Mouse (Mus musculus): ENCODE data around the gene Tbata. TPM values are rescaled to one million over a fixed set of nuclear protein-coding genes. Genes with fewer than 3 reads are reported as not detected.

Tbata gene
- polyA plus RNA-seq, 1 experiment from 2014 or later = not detected

DNA sequence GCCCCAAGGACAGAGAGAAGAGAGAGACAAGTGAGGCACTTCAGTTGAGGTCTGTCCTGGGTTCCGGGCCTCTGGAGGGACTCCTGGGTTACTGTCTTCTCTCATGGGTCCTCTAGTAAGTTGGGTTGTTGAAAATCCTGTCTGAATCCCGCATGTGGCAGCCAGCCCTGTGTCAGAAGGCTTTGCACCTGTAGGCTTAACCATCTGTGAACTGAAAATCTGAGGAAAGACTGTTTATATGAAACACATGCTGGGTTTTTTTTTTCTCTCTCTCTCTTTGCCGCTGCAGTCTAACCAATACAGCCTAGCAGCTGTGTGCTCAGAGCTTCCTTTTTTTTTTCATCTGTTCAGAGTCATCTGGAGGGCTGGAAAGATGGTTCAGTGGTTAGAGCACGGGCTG, 62.6 kb downstream of the Tbata start:
- H3K36me3 ChIP-seq (ENCODE audit: control insufficient read depth, insufficient read depth) = no peaks in the 10 kb centered on the region
- no peaks in the 10 kb centered on the region for H3K9me3 ChIP-seq (replicated peaks; ENCODE audit: control insufficient read depth, low read length)
- H3K4me1 ChIP-seq (ENCODE audit: control insufficient read depth, low read depth, low read length) = no peaks in the 10 kb centered on the region
- H3K27ac ChIP-seq (ENCODE audit: low read length) = no peak overlapping the region
- no peak overlapping the region for H3K4me3 ChIP-seq (ENCODE audit: low read depth, low read length)
- 52% methylated on average over 4 of the region's 4 CpGs for WGBS (ENCODE audit: insufficient replicate concordance)
- ATAC-seq (ENCODE audit: low read depth) = no peak
- no peaks in the 10 kb centered on the region for H3K27me3 ChIP-seq (ENCODE audit: control insufficient read depth, insufficient read depth, low read depth, low read length)
- H3K9ac ChIP-seq (ENCODE audit: low read depth, low read length) = no peak overlapping the region
- H3K4me2 ChIP-seq (ENCODE audit: low read depth, low read length) = no peak overlapping the region

DNA sequence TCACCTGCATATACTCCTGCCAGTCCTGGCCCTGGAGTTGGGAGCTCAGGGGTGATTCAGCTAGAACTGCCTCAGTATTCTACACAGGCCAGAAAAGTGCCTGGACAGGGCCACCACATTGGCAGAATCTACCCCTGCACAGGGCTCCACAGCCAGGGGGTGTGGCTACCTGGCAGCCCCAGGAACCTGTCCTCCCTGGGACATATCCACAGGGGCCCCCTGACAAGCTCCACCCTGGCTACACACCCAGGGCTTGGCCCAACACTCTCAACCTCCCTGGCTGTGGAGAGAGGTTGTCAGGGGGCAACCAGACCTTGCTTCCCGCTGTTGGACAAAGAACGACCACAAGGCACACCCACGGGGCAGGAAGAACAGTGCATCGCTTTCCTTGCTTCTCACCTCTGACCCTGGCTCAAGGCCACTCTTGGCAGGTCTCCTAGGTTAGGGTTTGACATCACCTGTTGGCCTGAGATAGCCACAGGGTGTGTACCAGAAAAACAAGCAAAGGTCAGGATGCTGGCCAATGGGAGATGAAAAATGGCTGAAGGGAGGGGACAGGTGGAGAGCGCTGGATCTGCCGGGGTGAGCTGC, 64.0 kb downstream of the Tbata start:
- Histone ChIP-seq H3K27ac (ENCODE audit: low read length) (no peak overlapping the region), H3K27me3 (ENCODE audit: control insufficient read depth, insufficient read depth, low read depth, low read length) (no peaks in the 10 kb centered on the region), H3K4me1 (ENCODE audit: control insufficient read depth, low read depth, low read length) (no peaks in the 10 kb centered on the region), H3K9ac (ENCODE audit: low read depth, low read length) (no peak overlapping the region), H3K4me3 (ENCODE audit: low read depth, low read length) (no peak overlapping the region), H3K9me3 (replicated peaks; ENCODE audit: control insufficient read depth, low read length) (no peaks in the 10 kb centered on the region), H3K4me2 (ENCODE audit: low read depth, low read length) (no peak overlapping the region), H3K36me3 (ENCODE audit: control insufficient read depth, insufficient read depth) (no peaks in the 10 kb centered on the region)
- no peak for ATAC-seq (ENCODE audit: low read depth)
- 79% methylated on average over 6 of the region's 6 CpGs for WGBS (ENCODE audit: insufficient replicate concordance)

DNA sequence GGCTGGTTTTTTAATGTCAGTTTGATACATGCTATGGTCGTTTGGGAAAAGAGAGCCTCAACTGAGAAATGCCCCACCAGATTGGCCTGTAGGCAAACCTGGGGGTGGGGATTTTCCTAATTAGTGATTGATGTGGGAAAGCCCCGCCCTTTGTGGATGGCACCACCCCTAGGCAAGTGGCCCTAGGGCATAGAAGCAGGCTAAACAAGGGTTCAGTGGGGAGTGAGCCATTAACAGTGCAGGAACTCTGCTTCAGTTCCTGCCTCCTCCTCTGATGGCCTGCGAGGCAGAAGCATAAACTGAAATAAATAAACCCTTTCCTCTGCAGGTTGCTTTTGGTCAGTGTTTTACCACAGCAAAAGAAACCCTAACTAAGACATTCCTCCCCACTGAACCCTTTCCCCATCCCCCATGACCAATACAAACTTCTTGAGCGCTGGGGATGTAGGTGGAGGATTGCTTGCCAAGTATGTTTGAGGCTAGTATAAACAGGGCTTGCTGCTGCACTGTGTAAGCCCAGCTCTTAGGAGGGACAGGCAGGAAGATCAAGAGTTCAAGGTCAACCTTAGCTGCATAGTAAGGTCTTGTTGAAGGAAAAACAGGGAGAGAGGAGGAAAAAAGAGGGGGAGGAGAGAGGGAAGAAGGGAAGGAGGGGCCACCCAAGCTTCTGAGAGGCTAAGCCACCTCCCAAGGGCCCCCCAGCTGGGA, 65.1 kb downstream of the Tbata start:
- Histone ChIP-seq H3K4me2 (ENCODE audit: low read depth, low read length) (no peak overlapping the region), H3K9ac (ENCODE audit: low read depth, low read length) (no peak overlapping the region), H3K36me3 (ENCODE audit: control insufficient read depth, insufficient read depth) (no peaks in the 10 kb centered on the region), H3K4me3 (ENCODE audit: low read depth, low read length) (no peak overlapping the region), H3K27me3 (ENCODE audit: control insufficient read depth, insufficient read depth, low read depth, low read length) (no peaks in the 10 kb centered on the region), H3K4me1 (ENCODE audit: control insufficient read depth, low read depth, low read length) (no peaks in the 10 kb centered on the region), H3K9me3 (replicated peaks; ENCODE audit: control insufficient read depth, low read length) (no peaks in the 10 kb centered on the region), H3K27ac (ENCODE audit: low read length) (no peak overlapping the region)
- ATAC-seq (ENCODE audit: low read depth) = no peak
- WGBS (ENCODE audit: insufficient replicate concordance) = 38% methylated on average over 4 of the region's 4 CpGs

DNA sequence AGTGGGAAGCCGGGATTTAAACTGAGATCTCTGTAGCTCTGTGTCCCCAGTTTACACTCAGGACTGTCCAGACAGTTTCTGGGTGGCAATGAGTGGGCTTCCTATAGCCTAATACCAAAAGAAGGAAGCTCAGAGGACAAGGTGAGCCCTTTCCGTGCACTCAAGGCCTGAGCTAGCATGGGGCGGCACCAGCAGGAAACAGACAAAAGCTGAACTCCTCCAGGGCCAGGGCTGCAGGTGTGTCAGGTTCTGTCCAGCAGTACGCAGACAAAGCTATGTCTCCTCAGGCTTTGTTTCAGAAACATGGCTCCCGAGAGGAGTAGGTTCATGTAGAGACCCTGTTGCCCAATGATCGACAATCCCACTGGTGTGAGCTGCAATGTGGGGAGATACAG, 65.6 kb downstream of the Tbata start:
- Histone ChIP-seq H3K4me2 (ENCODE audit: low read depth, low read length) (no peak overlapping the region), H3K9ac (ENCODE audit: low read depth, low read length) (no peak overlapping the region), H3K27me3 (ENCODE audit: control insufficient read depth, insufficient read depth, low read depth, low read length) (no peaks in the 10 kb centered on the region), H3K4me1 (ENCODE audit: control insufficient read depth, low read depth, low read length) (no peaks in the 10 kb centered on the region), H3K27ac (ENCODE audit: low read length) (no peak overlapping the region), H3K4me3 (ENCODE audit: low read depth, low read length) (no peak overlapping the region), H3K36me3 (ENCODE audit: control insufficient read depth, insufficient read depth) (no peaks in the 10 kb centered on the region), H3K9me3 (replicated peaks; ENCODE audit: control insufficient read depth, low read length) (no peaks in the 10 kb centered on the region)
- ATAC-seq (ENCODE audit: low read depth) = no peak
- WGBS (ENCODE audit: insufficient replicate concordance) = 57% methylated on average over 6 of the region's 6 CpGs

Small RNA genes within 50 kb of the gene (microRNA-seq; reads per million reads assigned to microRNA genes)
- gene Gm44308 = not detected

Other genes starting within 250 kb of the Tbata start
- 210 and 223 TPM in 2 replicates for gene Pcbd1, start 82.6 kb upstream of the Tbata start, polyA plus RNA-seq (2015; fragmentation: Nextera tagmentation; extraction: Ambion mirVana)
- 20.1 and 22.0 TPM in 2 replicates for gene Sgpl1, start 24.3 kb upstream of the Tbata start, polyA plus RNA-seq (2015; fragmentation: Nextera tagmentation; extraction: Ambion mirVana)
- gene Adamts14, start 101.5 kb downstream of the Tbata start, polyA plus RNA-seq (2015; fragmentation: Nextera tagmentation; extraction: Ambion mirVana) = 0.23 and 0.40 TPM in 2 replicates
- 0.13 TPM in 1 of 2 replicates, not detected in the other for gene Prf1, start 125.9 kb downstream of the Tbata start, polyA plus RNA-seq (2015; fragmentation: Nextera tagmentation; extraction: Ambion mirVana)
- gene Pald1, start 211.6 kb downstream of the Tbata start, polyA plus RNA-seq (2015; fragmentation: Nextera tagmentation; extraction: Ambion mirVana) = 6.3 and 6.5 TPM in 2 replicates
- 0.46 and 0.88 TPM in 2 replicates for gene Nodal, start 246.0 kb downstream of the Tbata start, polyA plus RNA-seq (2015; fragmentation: Nextera tagmentation; extraction: Ambion mirVana)